Mouse (Mus musculus) stomach, postnatal 0 days (tissue): ENCODE measurements around the gene Ppp1r3e.

Experiments
- CTCF ChIP-seq: IDR thresholded peaks from 2 replicates; pipeline ENCODE4 v1.5.1; 2016; ENCODE audit warnings: antibody characterized with exemption, low read depth, mild to moderate bottlenecking, moderate library complexity
- EP300 ChIP-seq: optimal IDR thresholded peaks from 2 replicates; pipeline ENCODE3; 2016; ENCODE audit warnings: antibody characterized with exemption

DNA sequence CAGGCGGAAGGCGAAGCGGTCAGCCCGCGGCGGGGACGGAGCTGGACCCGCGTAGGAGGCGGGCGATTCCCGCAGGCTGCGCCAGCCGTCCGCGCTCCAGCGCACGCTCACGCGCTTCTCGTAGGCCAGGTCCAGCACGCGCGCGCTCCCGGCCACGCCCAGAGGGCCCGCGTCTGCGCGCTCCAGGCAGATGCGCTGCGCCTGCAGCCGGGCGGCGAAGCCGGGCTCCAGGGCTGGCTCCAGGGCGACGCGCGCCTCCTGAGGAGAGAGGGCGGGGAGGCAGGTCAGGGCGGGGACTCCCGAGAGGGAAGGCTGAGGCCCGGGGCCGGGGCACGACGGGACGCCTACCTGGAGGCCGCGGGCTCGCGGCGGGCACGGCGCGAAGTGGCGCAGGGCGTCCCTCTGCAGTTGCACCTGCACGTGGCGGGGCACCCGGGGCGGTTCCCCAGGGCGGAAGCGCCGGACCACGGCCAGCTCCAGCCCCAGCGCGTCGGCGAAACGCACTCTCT lies 757 bp downstream of the Ppp1r3e start:
- TF ChIP-seq CTCF (no peak), EP300 (no peak)
